Mouse (Mus musculus): ENCODE measurements at regions not wholly inside any gene's neighbourhood (a gene's known extent, or its start where the extent isn't known, plus 50 kb on each side); places are given as distances from the start of the nearest gene placed in this dataset.

GRCm38 (mm10) chr8:37424588-37424987 is 431.2 kb downstream of the AI429214 start:
- no peak for TF ChIP-seq CTCF (IDR thresholded peaks at IDR 0.05; ENCODE audit: low read depth)
- TF ChIP-seq EP300 (IDR thresholded peaks at IDR 0.05; ENCODE audit: low read depth), result no peak
